Mouse (Mus musculus) liver, embryonic 15.5 days (tissue): ENCODE results near the gene Nanog. TPM values are rescaled to one million over a fixed set of nuclear protein-coding genes. Genes with fewer than 3 reads are reported as not detected.
A peak's percentile ranks its signal among the peaks of the same experiment; 100 is the strongest.
"Not testable (repeated sequence)": the region's sequence is repeated elsewhere in the genome, so short reads cannot be mapped to it uniquely, and the experiment has no call there.

ENCODE experiments used
- ATAC-seq: fragments of 200-750 bp; cut with Nextera tagmentation; 2 replicates; pipeline ENCODE4 v1.8.0; 2017; ENCODE audit warnings: moderate number of reproducible peaks, mild to moderate bottlenecking, moderate library complexity; ENCODE audit not compliant: insufficient read depth
- H3K27ac ChIP-seq: fragments of 300-500 bp; sonication (generic); replicated peaks from 2 replicates; pipeline ENCODE4 v1.5.1; 2015; ENCODE audit warnings: mild to moderate bottlenecking, inconsistent platforms
- H3K27me3 ChIP-seq: fragments of 300-500 bp; sonication (generic); 2 replicates; pipeline ENCODE4 v1.6.1; 2015; ENCODE audit warnings: mild to moderate bottlenecking, inconsistent platforms
- H3K36me3 ChIP-seq: fragments of 300-500 bp; sonication (generic); replicated peaks from 2 replicates; pipeline ENCODE4 v1.6.1; 2015; ENCODE audit warnings: moderate library complexity, mild to moderate bottlenecking, inconsistent platforms
- H3K4me1 ChIP-seq: fragments of 300-500 bp; sonication (generic); replicated peaks from 2 replicates; pipeline ENCODE4 v1.6.1; 2015; ENCODE audit warnings: inconsistent platforms
- H3K4me2 ChIP-seq: fragments of 300-500 bp; sonication (generic); 2 replicates; pipeline ENCODE4 v1.6.1; 2015; ENCODE audit warnings: moderate library complexity, mild to moderate bottlenecking, inconsistent platforms
- H3K4me3 ChIP-seq: fragments of 300-500 bp; sonication (generic); replicated peaks from 2 replicates; pipeline ENCODE4 v1.5.1; 2015; ENCODE audit warnings: mild to moderate bottlenecking, inconsistent platforms
- H3K9ac ChIP-seq: fragments of 300-500 bp; sonication (generic); 2 replicates; pipeline ENCODE4 v1.6.1; 2015; ENCODE audit warnings: moderate library complexity, mild to moderate bottlenecking, inconsistent platforms
- H3K9me3 ChIP-seq: fragments of 300-500 bp; sonication (generic); replicated peaks from 2 replicates; pipeline ENCODE4 v1.6.1; 2016; ENCODE audit warnings: inconsistent platforms
- WGBS: fragments of 180-500 bp; shearing (Covaris S2); methylation state at CpG from one replicate; pipeline ENCODE4 v1.1.7; 2015; ENCODE audit warnings: mixed read lengths; ENCODE audit not compliant: insufficient replicate concordance; 5-methylcytosine and 5-hydroxymethylcytosine counted together
- polyA plus RNA-seq: library from polyadenylated mRNA; unstranded; fragments of >200 nt; fragmentation: Nextera tagmentation; extraction: Ambion mirVana; gene quantifications from 2 replicates; pipeline ENCODE4 v1.2.1, GENCODE M21; 2015

Nanog gene
- polyA plus RNA-seq, 1 experiment from 2014 or later = not detected

DNA sequence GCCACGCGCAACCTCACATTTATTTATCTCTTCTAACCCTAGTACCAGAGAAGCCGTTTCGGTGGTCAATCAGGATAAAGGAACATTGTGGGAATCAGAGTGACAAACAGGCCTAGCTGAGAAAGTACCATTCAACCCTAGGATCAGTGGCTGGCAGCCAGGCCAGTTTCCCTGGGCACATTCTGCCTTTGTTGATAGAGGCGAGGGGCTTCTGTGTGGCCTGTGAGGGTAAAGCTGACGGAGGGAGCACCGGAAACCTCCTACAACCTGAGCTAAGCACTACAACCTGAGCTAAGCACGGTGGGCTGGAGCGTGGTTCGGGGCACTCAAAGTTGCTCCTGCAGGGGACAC lies 37.1 kb upstream of the Nanog start:
- no peak overlapping the region for H3K9ac ChIP-seq
- no peaks in the 10 kb centered on the region; the same call in 1 of the 2 replicates for H3K4me1 ChIP-seq
- ATAC-seq = no peak
- peak overlapping the region; percentile 51 for H3K4me2 ChIP-seq
- 0 out of 2 replicates have a peak, but pooled peaks cover 4% of the 10 kb centered on the region for H3K27me3 ChIP-seq
- 52% methylated on average over 10 of the region's 10 CpGs for WGBS
- H3K9me3 ChIP-seq = no peaks in the 10 kb centered on the region
- no peak overlapping the region for H3K4me3 ChIP-seq
- H3K36me3 ChIP-seq = no peaks in the 10 kb centered on the region
- H3K27ac ChIP-seq = no peak overlapping the region

DNA sequence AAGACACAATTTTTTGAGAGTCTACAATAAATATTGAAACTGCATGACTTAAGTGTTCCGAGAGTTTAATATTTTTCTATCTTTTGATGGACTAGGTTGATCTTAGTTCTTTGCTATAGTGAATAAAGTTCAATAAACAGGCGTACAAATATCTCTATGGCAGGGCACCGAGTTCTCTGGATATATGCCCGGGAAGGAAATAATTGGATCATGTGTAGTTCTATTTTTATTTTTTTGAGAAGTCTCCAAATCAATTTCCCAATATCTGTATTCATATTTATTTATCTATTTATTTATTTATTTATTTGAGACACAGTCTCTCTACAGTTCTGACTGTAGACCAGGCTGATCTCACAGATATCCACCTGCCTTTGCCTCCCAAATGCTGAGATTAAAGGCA lies 36.4 kb upstream of the Nanog start:
- H3K9me3 ChIP-seq = no peaks in the 10 kb centered on the region
- H3K4me2 ChIP-seq = no peak overlapping the region
- H3K4me3 ChIP-seq = no peak overlapping the region
- 0 out of 2 replicates have a peak, but pooled peaks cover 4% of the 10 kb centered on the region for H3K27me3 ChIP-seq
- H3K9ac ChIP-seq = no peak overlapping the region
- H3K36me3 ChIP-seq = no peaks in the 10 kb centered on the region
- no peaks in the 10 kb centered on the region; the same call in 1 of the 2 replicates for H3K4me1 ChIP-seq
- H3K27ac ChIP-seq = no peak overlapping the region
- ATAC-seq = no peak
- 68% methylated on average over 4 of the region's 4 CpGs for WGBS

DNA sequence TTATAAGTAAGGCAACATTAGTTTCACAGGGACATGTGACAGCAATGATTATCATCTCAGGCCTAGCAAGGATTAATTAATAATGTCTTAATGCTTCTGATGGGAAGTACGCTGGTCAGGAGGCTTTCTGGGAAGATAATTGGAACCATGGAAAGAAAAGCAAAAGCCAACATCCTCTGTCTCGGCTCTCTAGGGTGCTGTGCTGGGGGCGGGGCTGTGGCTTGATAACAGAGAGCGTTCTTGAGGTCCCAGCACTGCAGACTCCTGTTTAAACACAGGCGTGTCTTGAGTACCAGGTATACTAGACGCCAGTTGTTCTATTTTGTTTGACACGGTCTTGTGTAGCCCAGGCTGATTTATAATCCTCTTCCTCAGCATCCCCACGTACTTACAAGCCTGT lies 34.5 kb upstream of the Nanog start:
- Histone ChIP-seq H3K27ac (no peak overlapping the region), H3K9me3 (no peaks in the 10 kb centered on the region), H3K4me2 (no peak overlapping the region), H3K36me3 (no peaks in the 10 kb centered on the region), H3K9ac (no peak overlapping the region), H3K4me3 (no peak overlapping the region), H3K4me1 (no peaks in the 10 kb centered on the region; the same call in 1 of the 2 replicates), H3K27me3 (0 out of 2 replicates have a peak, but pooled peaks cover under 1% of the 10 kb centered on the region)
- WGBS = 40% methylated on average over 8 of the region's 8 CpGs
- no peak for ATAC-seq

DNA sequence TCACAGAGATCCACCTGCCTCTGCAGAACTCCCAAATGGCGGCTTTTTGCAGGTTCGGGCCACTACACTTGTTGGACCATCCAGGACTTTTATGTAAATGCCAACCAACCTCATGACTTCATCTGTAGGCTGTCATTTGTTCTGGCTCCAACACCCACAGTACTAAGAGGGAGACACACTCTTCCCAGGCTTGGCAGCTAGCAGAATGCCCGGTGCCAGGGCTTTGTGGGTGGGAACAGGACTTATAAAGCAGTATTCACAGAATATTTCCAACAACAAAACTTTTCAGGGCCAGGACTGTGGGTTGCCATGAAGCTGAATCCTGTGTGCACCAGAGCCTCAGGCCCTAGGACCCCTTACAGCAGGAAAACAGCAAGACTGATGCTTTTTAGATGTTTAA lies 24.6 kb upstream of the Nanog start:
- Histone ChIP-seq H3K4me1 (no peaks in the 10 kb centered on the region), H3K27ac (no peak overlapping the region), H3K4me2 (no peak overlapping the region), H3K4me3 (no peak overlapping the region), H3K27me3 (no peaks in the 10 kb centered on the region), H3K9me3 (no peaks in the 10 kb centered on the region), H3K36me3 (no peaks in the 10 kb centered on the region), H3K9ac (no peak overlapping the region)
- WGBS = 61% methylated on average over 3 of the region's 3 CpGs
- no peak for ATAC-seq

DNA sequence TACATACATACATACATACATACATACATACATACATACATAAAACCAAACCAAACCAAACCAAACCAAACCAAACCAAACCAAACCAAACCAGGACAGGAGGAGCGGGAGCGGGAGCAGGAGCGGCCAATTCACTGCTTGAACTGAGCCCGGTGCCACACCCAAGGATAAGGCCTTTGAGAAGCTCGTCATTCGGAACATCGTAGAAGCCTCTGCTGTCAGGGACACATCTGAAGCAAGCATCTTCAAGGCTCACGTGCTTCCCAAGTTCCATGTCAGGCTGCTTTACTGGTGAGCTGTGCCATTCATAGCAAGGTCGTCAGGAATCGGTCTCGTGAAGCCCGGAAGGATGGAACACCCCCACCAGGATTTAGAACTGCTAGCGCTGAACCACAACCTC lies 20.6 kb upstream of the Nanog start:
- 83% methylated on average over 13 of the region's 13 CpGs for WGBS

DNA sequence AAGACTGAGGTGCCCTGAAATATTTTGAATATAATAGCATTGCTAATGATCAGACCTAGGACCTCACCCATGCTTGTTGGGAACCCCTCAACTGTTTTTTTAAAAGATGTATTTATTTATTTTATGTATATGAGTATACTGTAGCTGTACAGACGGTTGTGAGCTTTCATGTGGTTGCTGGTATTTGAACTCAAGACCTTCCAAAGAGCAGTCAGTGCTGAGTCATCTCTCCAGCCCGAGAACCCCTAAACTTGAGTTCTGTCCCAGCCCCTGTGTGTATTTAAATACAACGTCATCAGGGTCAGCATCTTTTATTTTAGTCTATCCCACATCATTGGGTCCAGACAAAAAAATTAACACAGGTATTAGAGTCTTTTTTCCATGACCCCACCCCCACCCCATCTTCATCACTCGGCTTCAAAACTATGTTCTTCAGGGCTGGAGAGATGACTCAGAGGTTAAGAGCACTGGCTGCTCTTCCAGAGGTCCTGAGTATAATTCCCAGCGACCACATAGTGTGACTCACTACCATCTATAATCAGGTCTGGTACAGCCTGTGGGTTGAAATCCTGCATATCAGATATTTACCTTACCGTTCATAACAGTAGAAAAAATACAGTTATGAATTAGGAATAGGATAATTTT lies 17.8 kb upstream of the Nanog start:
- Histone ChIP-seq H3K4me1 (no peaks in the 10 kb centered on the region), H3K9ac (no peak overlapping the region), H3K4me2 (no peak overlapping the region), H3K36me3 (no peaks in the 10 kb centered on the region), H3K9me3 (no peaks in the 10 kb centered on the region), H3K27me3 (no peaks in the 10 kb centered on the region), H3K4me3 (no peak overlapping the region), H3K27ac (no peak overlapping the region)
- WGBS = 48% methylated on average over 6 of the region's 6 CpGs
- ATAC-seq = no peak

More for the DNA sequence above, 20.6 kb upstream of the Nanog start:
- Histone ChIP-seq H3K36me3 (no peaks in the 10 kb centered on the region), H3K27me3 (no peaks in the 10 kb centered on the region), H3K9ac (no peak overlapping the region), H3K4me2 (no peak overlapping the region), H3K27ac (no peak overlapping the region), H3K9me3 (no peaks in the 10 kb centered on the region), H3K4me1 (no peaks in the 10 kb centered on the region), H3K4me3 (no peak overlapping the region)
- no peak for ATAC-seq

DNA sequence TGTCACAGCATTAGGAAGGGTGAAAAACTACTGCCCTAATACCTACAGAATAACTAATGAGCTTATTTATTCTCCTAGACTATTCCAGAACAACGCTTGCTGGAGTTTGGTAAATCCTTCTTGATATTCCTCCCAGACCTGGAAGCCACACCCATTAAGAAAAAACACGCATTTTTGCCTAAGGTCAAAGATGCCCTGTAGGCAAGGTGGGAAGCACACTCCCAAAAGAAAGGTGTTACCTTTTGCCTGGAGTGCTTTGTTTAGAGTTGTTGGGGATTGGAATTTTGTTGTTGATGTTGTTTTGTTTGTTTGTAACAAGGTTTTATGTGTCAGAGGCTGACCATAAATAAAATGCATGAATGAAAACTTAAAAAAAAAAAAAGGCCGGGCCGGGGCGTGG lies 17.2 kb upstream of the Nanog start:
- Histone ChIP-seq H3K9ac (no peak overlapping the region), H3K4me2 (no peak overlapping the region), H3K4me1 (no peaks in the 10 kb centered on the region), H3K27me3 (no peaks in the 10 kb centered on the region), H3K9me3 (no peaks in the 10 kb centered on the region), H3K27ac (no peak overlapping the region), H3K36me3 (no peaks in the 10 kb centered on the region), H3K4me3 (no peak overlapping the region)
- 73% methylated on average over 5 of the region's 5 CpGs for WGBS
- ATAC-seq = no peak

DNA sequence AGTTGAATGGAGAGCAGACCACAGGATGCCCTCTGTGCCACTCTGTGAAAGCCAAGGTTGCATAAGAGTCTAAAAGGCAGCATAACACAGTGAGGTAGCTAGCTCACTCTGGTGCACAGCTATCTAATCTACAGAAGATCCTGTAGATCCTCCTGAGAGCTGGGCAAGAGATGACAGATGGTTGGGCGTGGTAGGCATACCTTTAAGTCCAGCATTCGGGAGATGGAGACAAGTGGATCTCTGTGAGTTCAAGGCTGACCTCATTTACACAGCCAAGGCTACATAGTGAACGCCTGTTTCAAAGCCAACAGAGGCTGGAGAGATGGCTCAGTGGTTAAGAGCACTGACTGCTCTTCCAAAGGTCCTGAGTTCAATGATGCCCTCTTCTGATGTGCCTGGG lies 11.9 kb upstream of the Nanog start:
- H3K27ac ChIP-seq = no peak overlapping the region
- no peak for ATAC-seq
- H3K36me3 ChIP-seq = no peaks in the 10 kb centered on the region
- no peaks in the 10 kb centered on the region for H3K9me3 ChIP-seq
- H3K4me2 ChIP-seq = no peak overlapping the region
- WGBS = 65% methylated on average over 3 of the region's 3 CpGs
- H3K9ac ChIP-seq = no peak overlapping the region
- no peak overlapping the region for H3K4me3 ChIP-seq
- no peaks in the 10 kb centered on the region for H3K4me1 ChIP-seq
- no peaks in the 10 kb centered on the region for H3K27me3 ChIP-seq

DNA sequence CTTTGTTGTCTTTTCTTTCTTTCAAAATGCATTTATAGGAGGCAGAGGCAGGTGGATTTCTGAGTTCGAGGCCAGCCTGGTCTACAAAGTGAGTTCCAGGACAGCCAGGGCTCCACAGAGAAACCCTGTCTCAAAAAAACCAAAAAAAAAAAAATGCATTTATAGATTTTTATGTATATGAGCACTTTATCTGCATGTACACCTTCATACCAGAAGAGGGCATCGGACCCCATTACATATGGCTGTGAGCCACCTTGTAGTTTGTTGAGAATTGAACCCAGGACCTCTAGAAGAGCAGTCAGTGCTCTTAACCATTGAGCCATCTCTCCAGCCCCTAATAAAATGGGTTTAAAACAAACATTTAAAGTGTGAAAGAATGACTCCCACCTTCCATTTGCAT lies 7.7 kb upstream of the Nanog start:
- not testable (repeated sequence) for ATAC-seq, H3K27ac ChIP-seq, H3K9me3 ChIP-seq, H3K4me2 ChIP-seq, H3K9ac ChIP-seq, H3K27me3 ChIP-seq, H3K4me3 ChIP-seq, H3K36me3 ChIP-seq, H3K4me1 ChIP-seq
- 57% methylated on average over 2 of the region's 2 CpGs for WGBS

DNA sequence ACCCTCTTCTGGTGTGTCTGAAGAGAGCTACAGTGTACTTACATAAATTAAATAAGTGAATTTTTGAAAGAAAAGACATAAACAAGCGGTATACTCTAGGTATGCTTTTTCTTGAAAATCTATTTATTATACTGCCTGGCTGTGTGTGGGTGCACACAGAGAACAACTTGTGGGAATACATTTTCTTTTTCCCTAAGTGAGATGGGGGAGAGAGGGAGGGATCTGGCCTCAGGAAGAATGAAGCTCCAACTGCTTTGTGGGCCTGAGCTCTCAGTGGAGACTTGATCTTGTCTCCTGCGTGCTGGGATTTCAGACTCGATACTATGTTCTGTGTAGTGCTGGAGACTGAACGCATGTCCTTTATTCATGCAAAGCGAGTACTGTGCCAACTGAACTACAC lies 5.5 kb upstream of the Nanog start:
- Histone ChIP-seq H3K9me3 (no peaks in the 10 kb centered on the region), H3K4me3 (no peak overlapping the region), H3K27me3 (peaks cover 6% of the 10 kb centered on the region; the same call in 1 of the 2 replicates), H3K9ac (no peak overlapping the region), H3K36me3 (no peaks in the 10 kb centered on the region), H3K4me1 (no peaks in the 10 kb centered on the region), H3K27ac (no peak overlapping the region), H3K4me2 (no peak overlapping the region)
- no peak for ATAC-seq
- 68% methylated on average over 5 of the region's 5 CpGs for WGBS

DNA sequence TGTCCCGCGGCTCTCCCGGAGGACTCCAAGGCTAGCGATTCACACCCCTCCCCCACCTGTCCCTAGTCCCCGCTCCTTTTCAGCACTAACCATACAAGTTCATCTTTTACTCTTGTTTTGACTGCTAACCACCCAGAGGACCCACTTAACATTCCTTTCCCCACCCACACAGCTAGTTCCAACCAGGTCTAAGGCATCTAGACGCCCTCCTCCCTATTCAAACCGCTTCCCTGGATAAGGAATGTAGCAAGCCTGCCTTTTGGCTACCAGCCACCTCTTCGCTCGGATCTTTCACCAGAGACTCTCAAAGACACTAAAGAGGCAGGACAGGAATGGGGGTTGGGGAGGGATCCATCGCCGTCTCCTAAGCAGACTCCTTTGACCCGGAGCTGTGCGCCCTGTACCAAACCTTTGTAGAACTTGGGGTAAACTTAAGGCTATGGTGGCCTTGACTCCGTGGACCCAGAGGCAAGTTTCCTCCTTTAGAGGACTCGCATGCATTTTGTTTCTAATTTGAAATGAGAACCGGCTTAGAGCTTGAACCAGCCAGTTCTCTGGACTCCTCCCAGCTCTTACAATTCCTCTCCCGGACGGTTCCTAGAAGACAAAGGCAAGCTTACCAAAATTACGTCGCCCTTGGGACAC lies 4.7 kb upstream of the Nanog start:
- Histone ChIP-seq H3K4me1 (no peaks in the 10 kb centered on the region), H3K27ac (no peak overlapping the region), H3K4me2 (peak overlapping the region; percentile 20), H3K36me3 (no peaks in the 10 kb centered on the region), H3K4me3 (no peak overlapping the region), H3K27me3 (peaks cover 10% of the 10 kb centered on the region), H3K9me3 (no peaks in the 10 kb centered on the region), H3K9ac (no peak overlapping the region)
- no peak for ATAC-seq
- 15% methylated on average over 20 of the region's 20 CpGs for WGBS

DNA sequence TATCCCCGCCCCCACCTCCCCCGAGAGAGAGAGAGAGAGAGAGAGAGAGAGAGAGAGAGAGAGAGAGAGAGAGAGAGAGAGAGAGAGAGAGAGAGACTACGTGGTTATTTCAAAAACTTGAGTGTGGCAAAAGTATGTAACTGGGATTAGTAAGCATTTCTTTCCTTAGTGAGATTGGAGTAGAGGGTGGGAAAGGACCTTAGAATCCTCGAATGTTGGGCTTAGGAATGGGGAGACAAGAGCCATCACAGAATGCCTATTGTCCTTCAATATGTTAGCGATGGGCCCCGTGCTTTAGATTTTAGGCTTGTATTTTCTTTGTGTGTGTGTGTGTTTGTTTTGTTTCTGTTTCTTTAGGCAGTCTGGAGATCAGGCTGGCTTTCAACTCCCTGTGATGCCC lies 4.0 kb upstream of the Nanog start:
- Histone ChIP-seq H3K4me2 (no peak overlapping the region), H3K9ac (no peak overlapping the region), H3K36me3 (no peaks in the 10 kb centered on the region), H3K4me3 (no peak overlapping the region), H3K27me3 (peaks cover 10% of the 10 kb centered on the region), H3K27ac (no peak overlapping the region), H3K4me1 (no peaks in the 10 kb centered on the region), H3K9me3 (no peaks in the 10 kb centered on the region)
- 21% methylated on average over 6 of the region's 6 CpGs for WGBS
- ATAC-seq = no peak
